Mouse (Mus musculus) midbrain, embryonic 11.5 days (tissue): Measurements from ENCODE around the gene Pbx3. TPM values are rescaled to one million over a fixed set of nuclear protein-coding genes. Genes with fewer than 3 reads are reported as not detected.

ENCODE experiments used
- ATAC-seq: fragments of 200-750 bp; cut with Nextera tagmentation; 2 replicates; pipeline ENCODE4 v1.8.0; 2017; ENCODE audit warnings: moderate TSS enrichment, moderate library complexity; ENCODE audit not compliant: low FRiP score
- DNase-seq: peaks from one replicate; pipeline ENCODE4 v3.0.0; 2015; ENCODE audit warnings: low spot score; ENCODE audit errors: missing footprints
- H3K27ac ChIP-seq: fragments of 300-500 bp; sonication (generic); 2 replicates; pipeline ENCODE4 v1.5.1; 2014; ENCODE audit warnings: low read depth, low read length
- H3K27me3 ChIP-seq: fragments of 300-500 bp; sonication (generic); 2 replicates; pipeline ENCODE4 v1.6.1; 2014; ENCODE audit warnings: mild to moderate bottlenecking, low read length, moderate library complexity, mixed read lengths; ENCODE audit not compliant: control insufficient read depth, insufficient read depth
- H3K36me3 ChIP-seq: fragments of 300-500 bp; sonication (generic); 2 replicates; pipeline ENCODE4 v1.6.1; 2014; ENCODE audit warnings: mild to moderate bottlenecking, low read length, moderate library complexity, mixed read lengths; ENCODE audit not compliant: control insufficient read depth, insufficient read depth
- H3K4me1 ChIP-seq: fragments of 300-500 bp; sonication (generic); 2 replicates; pipeline ENCODE4 v1.6.1; 2014; ENCODE audit warnings: low read length; ENCODE audit not compliant: control insufficient read depth, insufficient read depth
- H3K4me2 ChIP-seq: fragments of 300-500 bp; sonication (generic); 2 replicates; pipeline ENCODE4 v1.6.1; 2014; ENCODE audit warnings: mild to moderate bottlenecking, moderate library complexity
- H3K4me3 ChIP-seq: fragments of 300-500 bp; sonication (generic); 2 replicates; pipeline ENCODE4 v1.5.1; 2014; ENCODE audit warnings: low read depth, low read length
- H3K9ac ChIP-seq: fragments of 300-500 bp; sonication (generic); 2 replicates; pipeline ENCODE4 v1.6.1; 2014; ENCODE audit warnings: low read length
- H3K9me3 ChIP-seq: fragments of 300-500 bp; sonication (generic); 2 replicates; pipeline ENCODE4 v1.6.1; 2016; ENCODE audit warnings: low read length; ENCODE audit not compliant: control insufficient read depth
- WGBS: fragments of 180-500 bp; shearing (Covaris S2); extraction: QIAGEN DNeasy Blood & Tissue Kit; methylation state at CpG from one replicate; pipeline ENCODE4 v1.1.7; 2014; 5-methylcytosine and 5-hydroxymethylcytosine counted together
- polyA plus RNA-seq: library from polyadenylated mRNA; unstranded; fragments of >200 nt; fragmentation: Nextera tagmentation; extraction: Ambion mirVana; gene quantifications from 2 replicates; pipeline ENCODE4 v1.2.1, GENCODE M21; 2014

Gene Pbx3
- polyA plus RNA-seq, 1 experiment from 2014 or later: 63.8 TPM

DNA sequence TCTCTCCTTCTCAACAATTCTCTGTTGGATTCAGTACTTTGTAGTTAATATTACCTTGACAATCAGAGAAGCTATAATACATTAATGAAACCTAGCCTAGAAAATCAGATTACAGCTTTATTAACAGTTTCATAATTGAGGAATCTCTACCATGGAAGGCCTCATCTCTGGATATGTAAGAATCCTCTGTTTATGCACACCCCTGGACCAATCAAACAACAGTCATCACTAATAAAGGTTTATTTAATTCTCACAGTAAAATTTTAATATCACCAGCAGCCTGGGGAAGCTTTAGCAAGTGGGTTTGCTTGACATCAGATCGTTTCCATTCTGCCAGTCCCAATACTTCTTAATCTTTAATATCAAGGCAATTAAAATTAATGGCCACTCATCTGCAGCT, 191.3 kb downstream of the Pbx3 start:
- Histone ChIP-seq H3K4me3 (no peak overlapping the region), H3K4me2 (no peak overlapping the region), H3K9me3 (no peaks in the 10 kb centered on the region), H3K4me1 (peaks cover 2% of the 10 kb centered on the region; the same call in 1 of the 2 replicates), H3K27me3 (no peaks in the 10 kb centered on the region), H3K27ac (no peak overlapping the region), H3K9ac (no peak overlapping the region), H3K36me3 (no peaks in the 10 kb centered on the region)
- ATAC-seq: no peak
- 87% methylated on average over 1 of the region's 1 CpGs for WGBS
- DNase-seq: no peak

DNA sequence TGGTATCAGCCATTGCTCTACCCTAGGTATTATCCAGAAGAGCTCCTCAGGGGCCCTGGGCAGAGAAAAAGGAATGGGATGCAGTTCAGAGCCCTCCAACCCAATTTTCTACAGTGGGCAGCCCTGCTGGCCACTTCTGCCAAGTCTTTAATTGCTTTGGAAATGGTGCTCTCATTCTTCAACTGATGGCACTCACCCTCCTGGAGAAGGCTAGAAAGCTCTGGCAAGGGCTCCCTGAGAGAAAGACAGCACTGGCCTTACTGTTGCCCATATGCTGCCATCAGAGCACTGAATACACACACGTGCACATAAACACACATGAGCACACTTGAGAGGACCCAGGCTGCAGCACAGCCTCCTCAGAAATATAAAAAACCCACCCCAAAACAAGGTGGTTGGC, 193.6 kb downstream of the Pbx3 start:
- Histone ChIP-seq H3K9ac (no peak overlapping the region), H3K4me3 (no peak overlapping the region), H3K9me3 (no peaks in the 10 kb centered on the region), H3K36me3 (no peaks in the 10 kb centered on the region), H3K4me2 (no peak overlapping the region), H3K27ac (no peak overlapping the region), H3K4me1 (peaks cover 2% of the 10 kb centered on the region; the same call in 1 of the 2 replicates), H3K27me3 (no peaks in the 10 kb centered on the region)
- WGBS: 88% methylated on average over 1 of the region's 1 CpGs
- no peak for DNase-seq
- no peak for ATAC-seq

DNA sequence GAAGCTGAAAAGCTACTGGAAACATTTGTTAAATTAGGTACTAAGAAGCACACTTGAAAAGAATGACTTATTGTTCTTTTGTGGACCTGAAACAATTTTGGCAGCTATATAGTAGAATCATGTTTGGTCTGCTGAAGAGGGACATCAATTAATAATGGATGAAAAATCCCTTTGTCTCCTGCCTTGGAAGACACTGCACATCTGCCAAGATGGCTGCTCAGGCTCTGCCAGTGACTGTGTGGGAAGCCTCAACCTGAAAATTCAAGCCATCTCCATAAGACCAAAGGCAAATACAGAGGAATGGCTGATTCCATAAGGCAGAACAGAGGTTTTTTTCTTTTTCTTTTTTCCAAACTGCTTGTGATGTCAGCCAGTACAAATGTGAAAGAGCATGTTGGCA, 194.3 kb downstream of the Pbx3 start:
- DNase-seq (no peak), ATAC-seq (no peak)
- peaks cover 2% of the 10 kb centered on the region; the same call in 1 of the 2 replicates for H3K4me1 ChIP-seq

DNA sequence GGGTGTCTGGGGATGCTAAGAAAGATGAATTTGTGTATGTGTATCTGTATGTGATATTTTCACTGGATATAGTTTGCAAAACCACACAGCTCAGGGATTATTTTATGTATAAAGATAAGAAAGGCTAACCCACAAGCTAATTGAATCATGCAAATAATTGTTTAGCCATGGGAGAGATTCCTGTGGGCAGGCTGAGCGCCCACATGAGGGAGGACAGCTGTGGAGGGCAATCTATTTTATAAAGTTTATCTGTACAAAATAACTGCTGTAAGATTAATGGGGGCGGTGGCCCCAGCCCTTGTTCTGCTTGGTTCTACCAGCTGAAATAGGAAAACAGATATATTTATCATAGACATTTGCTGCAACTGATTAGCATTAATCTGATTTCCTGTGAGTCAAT, 202.5 kb downstream of the Pbx3 start:
- no peaks in the 10 kb centered on the region for H3K4me1 ChIP-seq
- H3K4me3 ChIP-seq: no peak overlapping the region
- DNase-seq (no peak), ATAC-seq (no peak)
- no peak overlapping the region for H3K27ac ChIP-seq
- no peak overlapping the region for H3K4me2 ChIP-seq
- no peaks in the 10 kb centered on the region for H3K9me3 ChIP-seq
- 91% methylated on average over 2 of the region's 2 CpGs for WGBS
- H3K36me3 ChIP-seq: peaks cover 5% of the 10 kb centered on the region
- no peak overlapping the region for H3K9ac ChIP-seq
- no peaks in the 10 kb centered on the region for H3K27me3 ChIP-seq

More for the DNA sequence above, 194.3 kb downstream of the Pbx3 start:
- Histone ChIP-seq H3K4me2 (no peak overlapping the region), H3K27me3 (no peaks in the 10 kb centered on the region), H3K4me3 (no peak overlapping the region), H3K9me3 (no peaks in the 10 kb centered on the region), H3K9ac (no peak overlapping the region), H3K36me3 (no peaks in the 10 kb centered on the region), H3K27ac (no peak overlapping the region)

DNA sequence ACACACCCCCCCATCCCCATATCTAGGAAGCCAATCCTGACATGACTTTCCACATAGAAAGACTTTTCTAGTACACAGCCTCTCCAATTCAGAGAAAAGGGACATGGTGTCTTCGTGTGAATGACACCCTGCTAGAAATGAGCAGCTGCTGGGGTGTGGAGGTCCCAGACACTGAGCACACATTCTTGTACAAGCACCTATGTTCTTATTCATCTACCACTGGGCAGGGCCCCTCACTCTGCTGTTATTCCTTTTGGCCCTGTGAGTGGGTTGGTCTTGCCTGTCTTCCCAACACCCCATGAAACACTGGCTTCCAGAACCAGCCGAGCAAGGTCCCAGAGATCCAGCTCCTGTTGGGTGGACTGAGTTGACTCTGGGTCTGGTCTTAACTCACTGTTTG, 203.3 kb downstream of the Pbx3 start:
- ATAC-seq (no peak), DNase-seq (no peak)
- 95% methylated on average over 2 of the region's 2 CpGs for WGBS
- H3K27ac ChIP-seq: no peak overlapping the region
- H3K27me3 ChIP-seq: no peaks in the 10 kb centered on the region
- H3K4me2 ChIP-seq: no peak overlapping the region
- peaks cover 5% of the 10 kb centered on the region for H3K36me3 ChIP-seq
- no peaks in the 10 kb centered on the region for H3K9me3 ChIP-seq
- no peak overlapping the region for H3K9ac ChIP-seq
- no peak overlapping the region for H3K4me3 ChIP-seq
- H3K4me1 ChIP-seq: no peaks in the 10 kb centered on the region

DNA sequence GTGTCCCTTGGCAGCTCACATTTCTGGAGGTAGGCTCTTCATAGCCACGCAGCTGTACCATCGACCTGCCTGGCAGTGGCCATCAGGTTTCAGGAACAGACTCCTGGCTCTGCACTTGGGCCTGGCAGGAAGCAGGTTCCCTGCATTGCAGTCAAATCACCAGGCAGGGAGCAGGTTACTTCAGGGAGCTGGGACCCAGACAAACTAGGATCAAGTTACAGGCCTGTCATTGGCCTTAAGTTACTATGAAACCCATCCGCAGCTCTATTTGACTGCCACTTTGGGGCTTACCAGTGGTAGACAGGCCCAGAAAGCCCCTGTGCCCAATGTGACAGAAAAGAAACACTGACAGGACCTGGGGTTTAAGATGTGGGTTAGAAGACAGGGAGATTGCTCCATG, 204.8 kb downstream of the Pbx3 start:
- Histone ChIP-seq H3K27me3 (no peaks in the 10 kb centered on the region), H3K4me3 (no peak overlapping the region), H3K4me2 (no peak overlapping the region), H3K9me3 (no peaks in the 10 kb centered on the region), H3K9ac (no peak overlapping the region), H3K36me3 (peaks cover 5% of the 10 kb centered on the region), H3K27ac (no peak overlapping the region), H3K4me1 (no peaks in the 10 kb centered on the region)
- 76% methylated on average over 3 of the region's 3 CpGs for WGBS
- DNase-seq (no peak), ATAC-seq (no peak)

DNA sequence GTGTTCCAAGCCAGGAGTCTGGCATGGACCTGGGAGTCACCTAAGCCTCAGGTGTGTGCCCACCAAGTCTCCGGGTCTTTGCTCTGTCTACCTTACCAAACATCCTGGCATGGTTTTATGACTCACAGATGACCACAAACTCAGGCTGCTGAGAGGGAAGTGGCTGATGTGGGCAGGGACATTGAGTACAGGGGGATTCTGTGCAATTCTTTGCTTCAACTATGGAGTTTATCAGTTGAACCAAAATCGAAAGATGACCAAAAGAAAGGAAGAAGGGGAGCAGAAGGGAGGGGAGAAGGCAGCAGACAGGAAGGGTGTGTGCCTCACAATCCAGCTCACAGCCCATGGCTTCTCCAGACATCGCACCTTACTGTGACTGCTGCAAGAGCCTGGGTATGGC, 210.5 kb downstream of the Pbx3 start:
- no peaks in the 10 kb centered on the region for H3K4me1 ChIP-seq
- H3K27me3 ChIP-seq: no peaks in the 10 kb centered on the region
- no peak overlapping the region for H3K27ac ChIP-seq
- no peak overlapping the region for H3K4me3 ChIP-seq
- no peak overlapping the region for H3K9ac ChIP-seq
- no peak overlapping the region for H3K4me2 ChIP-seq
- no peaks in the 10 kb centered on the region for H3K9me3 ChIP-seq
- DNase-seq (no peak), ATAC-seq (no peak)
- 86% methylated on average over 3 of the region's 3 CpGs for WGBS
- no peaks in the 10 kb centered on the region for H3K36me3 ChIP-seq

DNA sequence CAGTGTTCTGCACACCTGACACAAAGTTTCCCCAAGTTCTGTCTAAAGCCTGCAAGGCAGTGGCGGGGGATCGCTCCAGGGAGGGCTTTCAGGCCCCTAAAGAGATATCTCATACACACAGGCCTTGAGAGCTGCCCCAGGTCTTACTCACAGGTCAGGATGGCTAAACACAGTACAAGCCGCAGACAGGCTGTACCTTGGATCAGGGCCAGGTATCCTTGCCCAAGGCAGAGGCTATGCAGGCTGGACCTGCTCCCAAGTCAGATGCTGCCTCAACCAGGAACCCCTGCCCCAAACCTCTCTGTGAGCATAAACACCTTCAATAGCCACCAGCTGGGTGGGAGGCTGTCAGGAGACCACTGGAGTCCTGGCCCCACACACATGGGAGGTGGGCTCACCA, 215.2 kb downstream of the Pbx3 start:
- Histone ChIP-seq H3K27me3 (no peaks in the 10 kb centered on the region), H3K27ac (no peak overlapping the region), H3K36me3 (no peaks in the 10 kb centered on the region), H3K9me3 (no peaks in the 10 kb centered on the region), H3K4me2 (no peak overlapping the region), H3K4me1 (no peaks in the 10 kb centered on the region; the same call in 1 of the 2 replicates), H3K9ac (no peak overlapping the region), H3K4me3 (no peak overlapping the region)
- WGBS: 90% methylated on average over 3 of the region's 3 CpGs
- ATAC-seq (no peak), DNase-seq (no peak)

DNA sequence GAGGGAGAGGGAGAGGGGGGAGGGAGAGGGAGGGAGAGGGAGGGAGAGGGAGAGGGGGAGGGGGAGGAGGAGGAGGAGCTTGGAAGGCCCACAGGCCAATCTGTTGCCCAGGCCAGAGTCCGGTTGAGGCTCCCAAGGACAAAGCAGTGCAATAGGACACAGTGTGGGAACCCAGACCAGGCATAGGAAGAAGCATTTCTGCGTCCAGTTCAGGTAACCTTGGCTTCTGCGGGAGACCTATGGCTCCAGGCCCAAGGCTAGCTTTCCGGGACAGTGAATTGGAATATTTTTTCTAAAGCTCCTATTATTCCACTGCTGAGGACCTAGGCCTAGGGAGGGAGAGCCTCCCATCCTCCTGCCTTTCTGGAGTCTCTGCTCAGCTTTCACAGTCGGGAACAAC, 218.1 kb downstream of the Pbx3 start:
- ATAC-seq (no peak), DNase-seq (no peak)
- Histone ChIP-seq H3K36me3 (no peaks in the 10 kb centered on the region), H3K9ac (no peak overlapping the region), H3K4me2 (no peak overlapping the region), H3K9me3 (no peaks in the 10 kb centered on the region), H3K27me3 (no peaks in the 10 kb centered on the region), H3K4me1 (no peaks in the 10 kb centered on the region; the same call in 1 of the 2 replicates), H3K27ac (no peak overlapping the region), H3K4me3 (no peak overlapping the region)
- 64% methylated on average over 5 of the region's 5 CpGs for WGBS

DNA sequence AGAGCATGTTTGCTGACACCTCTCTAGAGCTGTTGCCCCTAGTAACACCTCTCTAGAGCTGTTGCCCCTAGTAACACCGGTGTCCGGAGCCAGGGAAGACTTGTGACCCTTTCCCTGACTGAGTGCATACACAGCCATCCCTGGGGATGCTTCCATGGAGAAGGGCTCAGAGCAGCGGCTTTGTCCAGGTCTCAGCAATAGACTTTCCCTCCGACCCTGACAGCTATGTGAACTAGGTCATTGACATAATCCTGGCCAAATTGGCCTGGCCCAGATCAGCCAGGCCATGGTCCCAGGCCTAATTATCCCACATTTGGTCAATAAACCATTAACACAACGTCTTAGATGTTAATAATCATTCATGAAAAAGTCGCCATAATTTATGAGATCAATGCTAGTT, 219.6 kb downstream of the Pbx3 start:
- Histone ChIP-seq H3K9me3 (no peaks in the 10 kb centered on the region), H3K9ac (no peak overlapping the region), H3K4me1 (no peaks in the 10 kb centered on the region; the same call in 1 of the 2 replicates), H3K36me3 (no peaks in the 10 kb centered on the region), H3K4me2 (no peak overlapping the region), H3K27ac (no peak overlapping the region), H3K4me3 (no peak overlapping the region), H3K27me3 (no peaks in the 10 kb centered on the region)
- ATAC-seq (no peak), DNase-seq (no peak)
- WGBS: 64% methylated on average over 6 of the region's 6 CpGs
